Mouse (Mus musculus) G1E (cell line): ENCODE data around the gene Pcdh15.

Experiments used
- CTCF ChIP-seq: IDR thresholded peaks from 2 replicates; pipeline ENCODE4 v1.5.1; 2012; ENCODE audit warnings: low read depth, low read length, inconsistent platforms, mixed read lengths
- GATA1 ChIP-seq: IDR thresholded peaks from 2 replicates; pipeline ENCODE4 v1.6.1; 2012; ENCODE audit warnings: borderline replicate concordance, low read length, inconsistent platforms, mixed read lengths

DNA sequence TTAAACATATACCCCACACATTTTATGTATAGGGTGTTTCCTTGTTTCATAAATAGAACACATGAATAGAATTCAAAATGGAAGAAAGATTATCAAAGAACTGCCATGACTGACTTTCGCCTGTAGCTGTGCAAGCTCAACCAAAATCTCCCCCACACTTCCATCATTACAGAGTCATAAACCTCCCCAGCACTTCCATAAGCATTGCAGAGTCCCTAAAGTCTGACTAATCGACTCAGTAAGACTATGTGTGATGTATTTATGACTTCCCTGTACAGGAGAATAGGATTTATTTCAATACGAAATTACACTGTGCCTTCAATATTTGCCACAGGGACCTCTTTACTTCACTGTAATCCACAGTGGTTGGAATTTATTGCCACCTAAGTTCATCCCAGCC, 1082.8 kb downstream of the Pcdh15 start:
- TF ChIP-seq CTCF: no peak
- no peak for TF ChIP-seq GATA1
